Mouse (Mus musculus) kidney, adult 2 months (tissue): ENCODE measurements around the gene Fip1l1.

Experiments used
- CTCF ChIP-seq: fragments of 200-500 bp; conservative IDR thresholded peaks from 2 replicates; pipeline ENCODE4 v1.5.1; 2011; ENCODE audit warnings: low read depth, mild to moderate bottlenecking, control low read depth, low read length, moderate library complexity, mixed read lengths; ENCODE audit not compliant: insufficient read depth, insufficient read length
- POLR2A ChIP-seq: fragments of 200-500 bp; IDR thresholded peaks from one replicate; pipeline ENCODE4 v1.6.1; 2011; ENCODE audit warnings: low read depth, low read length, control low read depth

GRCm38 (mm10) chr5:74535240-74536021 lies at the start of gene Fip1l1:
- no peak for TF ChIP-seq CTCF
- TF ChIP-seq POLR2A = no peak
